Mouse (Mus musculus) R1 (cell line): ENCODE data around the gene Cdc42bpg.
A peak's percentile ranks its signal among the peaks of the same experiment; 100 is the strongest.

ENCODE experiments used
- DNase-seq: peaks from one replicate; pipeline ENCODE4 v3.0.0-alpha.2; 2018; ENCODE audit warnings: low read depth, low spot score

Gene Cdc42bpg

DNA sequence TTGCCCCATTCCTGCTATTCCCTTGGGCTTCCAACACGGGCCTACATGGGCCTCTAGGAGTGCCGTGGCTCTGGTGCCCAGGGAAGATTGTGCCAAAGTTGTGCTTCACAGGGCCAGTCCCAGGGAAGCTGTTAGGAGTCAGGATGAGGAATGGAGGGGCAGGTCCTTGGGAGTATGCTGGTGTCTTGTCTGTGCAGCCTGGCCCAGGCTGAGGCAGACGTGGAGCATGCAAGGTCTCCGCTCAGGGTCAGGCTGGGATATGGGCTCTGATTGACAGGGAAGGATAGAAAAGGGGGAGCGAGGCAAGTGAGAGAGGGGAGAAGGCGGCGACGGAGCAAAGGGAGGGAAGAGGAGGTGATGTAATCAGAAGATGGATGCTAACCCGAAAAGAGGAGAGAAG, 18.5 kb downstream of the Cdc42bpg start:
- DNase-seq, result no peak

DNA sequence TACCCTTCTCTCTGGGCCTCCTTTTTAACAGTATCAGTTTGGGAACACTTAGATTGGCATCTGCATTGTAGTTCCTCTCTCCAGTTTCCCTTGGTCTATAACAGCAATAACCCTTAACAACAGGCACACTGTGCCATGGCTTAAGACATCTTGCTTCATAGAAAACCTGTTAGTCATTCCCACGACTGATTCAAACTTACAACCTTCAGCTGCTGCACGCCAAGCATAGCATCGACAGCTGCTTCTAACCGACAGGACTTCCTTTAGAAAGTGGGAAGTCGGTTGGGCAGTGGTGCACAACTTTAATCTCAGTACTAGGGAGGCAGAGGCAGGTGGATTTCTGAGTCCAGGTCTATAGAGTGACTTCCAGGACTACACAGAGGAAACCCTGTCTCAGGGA, 24.9 kb downstream of the Cdc42bpg start:
- no peak for DNase-seq

DNA sequence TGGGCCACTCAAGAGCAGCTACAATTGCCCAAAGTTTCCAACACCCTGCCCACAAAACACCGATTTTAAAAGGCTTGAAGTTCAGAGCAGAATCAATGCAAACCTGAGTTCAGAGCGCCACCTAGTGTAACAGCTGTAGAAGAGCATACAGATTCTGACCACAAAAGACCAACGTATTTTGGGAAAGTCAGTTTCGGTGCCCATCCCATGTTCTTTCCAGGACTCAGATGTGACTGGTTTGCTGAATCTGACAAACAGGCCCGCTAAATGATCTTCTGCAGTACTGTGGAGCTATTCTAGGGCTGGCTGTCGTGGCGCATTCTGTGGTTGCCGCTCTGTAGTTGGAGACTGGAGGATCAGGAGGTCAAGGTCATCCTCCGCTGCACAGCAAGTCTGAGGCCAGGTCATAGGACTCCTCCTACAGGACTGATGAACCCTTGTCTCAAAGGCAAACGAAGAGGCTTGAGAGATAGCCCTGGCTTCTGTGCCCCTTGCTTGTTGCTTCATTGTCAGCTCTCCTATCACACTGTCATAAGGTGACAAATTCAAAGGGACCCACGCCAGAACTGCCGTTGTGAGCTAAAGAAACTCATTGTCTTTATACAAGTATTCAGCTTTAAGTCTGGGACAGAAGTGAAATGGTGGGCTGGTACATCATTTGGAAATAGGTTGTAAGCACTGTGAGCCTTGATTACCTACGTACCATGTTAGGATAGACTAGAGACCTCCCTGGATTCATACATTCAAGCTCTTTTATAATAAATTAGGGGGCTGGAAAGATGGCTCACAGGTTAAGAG, 25.7 kb downstream of the Cdc42bpg start:
- peak; percentile 73 for DNase-seq

- DNase-seq, result no peak
These were observed 27.7 kb downstream of the Cdc42bpg start for GRCm38 (mm10) chr19:6333761-6334595.

- DNase-seq, result peak; percentile 99
These were observed 28.6 kb downstream of the Cdc42bpg start, which contains the start of gene Men1 for GRCm38 (mm10) chr19:6334673-6335457. TSS of gene Men1 (plus strand) at chr19:6334979.

DNA sequence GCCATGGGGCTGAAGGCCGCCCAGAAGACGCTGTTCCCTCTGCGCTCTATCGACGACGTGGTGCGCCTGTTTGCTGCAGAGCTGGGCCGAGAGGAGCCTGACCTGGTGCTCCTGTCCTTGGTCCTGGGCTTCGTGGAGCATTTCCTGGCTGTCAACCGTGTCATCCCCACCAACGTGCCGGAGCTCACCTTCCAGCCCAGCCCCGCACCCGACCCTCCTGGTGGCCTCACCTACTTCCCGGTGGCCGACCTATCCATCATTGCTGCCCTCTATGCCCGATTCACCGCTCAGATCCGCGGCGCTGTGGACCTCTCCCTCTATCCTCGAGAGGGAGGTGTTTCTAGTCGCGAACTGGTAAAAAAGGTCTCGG, 29.2 kb downstream of the Cdc42bpg start:
- DNase-seq, result peak; percentile 33

DNA sequence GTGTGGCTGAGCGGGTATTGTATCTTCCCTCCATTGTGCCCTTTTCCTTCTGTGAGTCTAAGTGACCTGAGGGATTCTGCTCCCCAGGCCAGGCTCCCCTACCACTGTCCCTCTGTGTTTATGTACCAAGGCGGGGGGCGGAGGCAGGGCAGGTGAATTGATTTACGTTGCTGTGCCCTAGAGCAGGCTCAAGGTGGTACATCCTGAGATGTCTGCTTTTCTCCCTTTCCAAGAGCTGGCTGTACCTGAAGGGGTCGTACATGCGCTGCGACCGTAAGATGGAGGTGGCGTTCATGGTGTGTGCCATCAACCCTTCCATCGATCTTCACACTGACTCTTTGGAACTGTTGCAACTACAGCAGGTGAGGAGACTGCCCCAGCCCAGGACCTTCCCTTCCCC, 30.7 kb downstream of the Cdc42bpg start:
- no peak for DNase-seq

- DNase-seq, result no peak
These were observed 31.9 kb downstream of the Cdc42bpg start for GRCm38 (mm10) chr19:6338171-6338570.

- no peak for DNase-seq
These were observed 32.5 kb downstream of the Cdc42bpg start for GRCm38 (mm10) chr19:6338716-6339115.

DNA sequence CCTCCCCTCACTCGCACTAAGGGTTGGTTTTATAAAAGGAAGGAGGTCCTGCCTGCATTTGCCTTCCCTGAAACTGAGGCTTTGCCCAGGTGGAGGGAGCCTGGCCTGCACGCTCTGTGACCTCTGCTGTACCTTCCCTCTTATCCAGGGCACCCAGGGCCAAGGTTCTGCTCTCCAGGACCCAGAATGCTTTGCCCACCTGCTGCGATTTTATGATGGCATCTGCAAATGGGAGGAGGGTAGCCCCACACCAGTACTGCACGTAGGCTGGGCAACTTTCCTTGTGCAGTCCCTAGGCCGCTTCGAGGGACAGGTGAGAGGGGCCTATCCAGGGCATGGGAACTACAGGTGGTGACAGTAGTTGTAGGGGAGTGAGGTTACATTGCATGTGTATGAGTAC, 32.9 kb downstream of the Cdc42bpg start:
- no peak for DNase-seq

DNA sequence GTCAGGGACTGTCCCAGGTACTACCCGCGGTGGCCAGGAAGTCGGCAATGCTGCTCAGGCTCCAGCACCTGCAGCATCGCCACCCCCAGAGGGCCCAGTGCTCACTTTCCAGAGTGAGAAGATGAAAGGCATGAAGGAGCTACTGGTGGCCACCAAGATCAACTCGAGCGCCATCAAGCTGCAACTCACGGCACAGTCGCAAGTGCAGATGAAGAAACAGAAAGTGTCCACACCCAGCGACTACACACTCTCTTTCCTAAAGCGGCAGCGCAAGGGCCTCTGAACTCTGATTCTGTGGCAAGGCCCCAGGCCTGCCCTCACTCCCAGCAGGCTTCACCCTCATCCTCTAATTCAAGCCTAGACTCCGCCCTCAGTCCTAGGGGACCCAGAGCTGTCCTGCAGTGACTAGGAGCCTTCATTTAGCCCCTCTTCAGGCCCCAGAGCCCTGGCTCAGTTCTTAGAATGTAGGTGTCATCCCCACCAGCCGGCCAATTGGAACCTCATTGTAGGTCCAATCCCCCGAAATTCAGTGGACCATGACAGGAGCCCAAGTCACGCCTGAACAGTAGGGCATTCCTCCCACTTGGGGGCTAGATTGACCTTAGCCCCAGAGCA, 33.7 kb downstream of the Cdc42bpg start:
- peak; percentile 70 for DNase-seq

- peak; percentile 83 for DNase-seq
These were observed 34.5 kb downstream of the Cdc42bpg start, which contains the start of gene Map4k2 for GRCm38 (mm10) chr19:6340524-6341452. TSS of gene Map4k2 (plus strand) at chr19:6341135.

DNA sequence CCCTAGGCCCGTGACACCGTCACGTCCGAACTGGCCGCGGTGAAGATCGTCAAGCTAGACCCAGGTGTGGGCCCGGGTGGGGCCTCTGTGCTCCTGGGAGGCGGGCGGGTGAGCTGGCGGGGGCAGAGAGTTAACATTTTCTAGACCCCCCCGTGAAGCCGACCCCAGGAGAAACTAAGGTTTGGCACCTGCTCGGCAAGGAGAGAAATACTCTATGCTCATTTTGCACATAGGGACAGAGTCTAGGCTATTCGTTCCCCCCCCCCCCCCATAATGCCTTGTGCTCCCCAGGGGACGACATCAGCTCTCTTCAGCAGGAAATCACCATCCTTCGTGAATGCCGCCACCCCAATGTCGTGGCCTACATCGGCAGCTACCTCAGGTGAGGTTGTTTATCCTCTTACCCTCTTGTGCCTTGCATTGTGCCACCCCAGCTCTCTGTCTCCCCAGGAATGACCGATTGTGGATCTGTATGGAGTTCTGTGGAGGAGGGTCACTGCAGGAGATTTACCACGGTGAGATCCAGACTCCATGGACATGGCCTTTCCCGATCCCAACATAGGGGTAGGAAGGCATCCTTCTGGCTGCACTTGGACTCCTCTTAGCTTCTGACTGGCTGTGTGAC, 35.3 kb downstream of the Cdc42bpg start:
- DNase-seq, result peak; percentile 16

- no peak for DNase-seq
These were observed 36.1 kb downstream of the Cdc42bpg start for GRCm38 (mm10) chr19:6342276-6342933.

DNA sequence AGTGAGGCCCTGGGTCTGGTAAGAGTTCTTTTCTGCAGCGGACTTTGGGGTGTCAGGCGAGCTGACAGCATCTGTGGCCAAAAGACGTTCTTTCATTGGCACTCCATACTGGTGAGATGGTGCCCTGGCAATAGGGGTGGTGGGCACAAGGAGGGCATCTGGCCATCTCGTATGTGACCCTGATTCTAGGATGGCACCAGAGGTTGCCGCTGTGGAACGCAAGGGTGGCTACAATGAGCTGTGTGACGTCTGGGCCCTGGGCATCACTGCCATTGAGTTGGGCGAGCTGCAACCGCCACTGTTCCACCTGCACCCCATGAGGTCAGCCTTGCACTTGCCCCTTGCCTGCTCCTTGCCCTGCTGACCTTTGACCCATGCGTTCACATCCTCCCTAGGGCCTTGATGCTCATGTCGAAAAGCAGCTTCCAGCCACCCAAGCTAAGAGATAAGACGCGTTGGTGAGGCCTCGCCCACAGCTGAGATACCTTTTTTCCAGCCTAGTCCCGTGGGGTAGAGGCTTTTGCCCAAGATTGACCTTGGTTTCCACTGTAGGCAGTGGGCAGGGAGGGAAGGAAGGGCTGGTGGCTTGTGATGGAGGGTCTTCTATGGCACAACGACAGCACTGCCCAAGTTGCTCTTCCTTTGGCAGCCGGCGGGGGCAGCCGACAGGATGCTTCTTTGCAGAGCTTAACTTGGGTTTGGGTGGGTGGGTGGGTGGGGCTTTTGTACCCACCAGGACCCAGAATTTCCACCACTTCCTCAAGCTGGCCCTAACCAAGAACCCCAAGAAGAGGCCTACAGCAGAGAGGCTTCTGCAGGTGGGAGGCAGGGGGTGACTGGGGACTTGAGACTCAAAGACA, 37.0 kb downstream of the Cdc42bpg start:
- DNase-seq, result peak; percentile 22

DNA sequence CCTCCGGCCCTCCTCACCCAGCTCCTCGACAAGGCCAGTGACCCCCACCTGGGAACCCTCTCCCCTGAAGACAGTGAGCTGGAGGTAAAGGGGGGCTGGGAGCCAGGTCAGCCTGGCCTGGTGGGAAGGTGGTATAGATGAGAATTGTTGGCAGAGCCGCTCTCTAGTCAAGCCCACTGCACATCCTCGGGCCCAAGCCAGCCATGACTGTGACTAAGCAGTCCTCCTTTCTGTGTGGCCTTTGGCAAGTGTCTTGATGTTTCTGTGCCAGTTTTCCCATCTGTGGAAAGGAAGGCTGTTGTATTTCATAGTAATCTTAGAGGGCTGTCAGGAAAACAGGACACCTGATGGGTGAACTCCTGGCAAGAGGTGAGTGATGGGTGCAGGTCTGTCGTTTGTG, 37.7 kb downstream of the Cdc42bpg start:
- DNase-seq, result no peak

DNA sequence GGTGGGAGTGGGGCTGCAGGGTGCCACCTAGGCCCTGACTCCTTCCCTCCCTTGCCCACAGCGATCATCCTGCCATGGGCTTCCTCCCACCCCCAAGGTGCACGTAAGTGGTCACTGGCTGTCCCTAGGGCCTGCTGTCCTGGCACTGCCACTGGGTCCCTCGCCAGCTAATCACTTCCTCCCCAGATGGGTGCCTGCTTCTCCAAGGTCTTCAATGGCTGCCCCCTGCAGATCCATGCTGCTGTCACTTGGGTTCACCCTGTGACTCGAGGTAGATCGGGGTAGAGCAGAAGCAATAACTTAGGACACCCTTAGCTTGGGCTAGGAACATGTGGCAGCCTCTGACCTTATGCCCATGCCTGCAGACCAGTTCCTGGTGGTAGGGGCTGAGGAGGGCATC, 39.8 kb downstream of the Cdc42bpg start:
- no peak for DNase-seq

- DNase-seq, result no peak
These were observed 40.4 kb downstream of the Cdc42bpg start for GRCm38 (mm10) chr19:6346661-6347060.
